Mouse (Mus musculus): ENCODE data around the gene Ift27.

Ift27 gene

GRCm38 (mm10) chr15:78173972-78174886, at the start of gene Ift27:
TSS of gene Ift27 (minus strand) at chr15:78174107.
- DNase-seq (ENCODE audit: low read depth, low spot score) = peak; percentile 99

GRCm38 (mm10) chr15:78215269-78215668, 41.4 kb upstream of the Ift27 start:
- no peak for DNase-seq (ENCODE audit: low read depth, low spot score)

DNA sequence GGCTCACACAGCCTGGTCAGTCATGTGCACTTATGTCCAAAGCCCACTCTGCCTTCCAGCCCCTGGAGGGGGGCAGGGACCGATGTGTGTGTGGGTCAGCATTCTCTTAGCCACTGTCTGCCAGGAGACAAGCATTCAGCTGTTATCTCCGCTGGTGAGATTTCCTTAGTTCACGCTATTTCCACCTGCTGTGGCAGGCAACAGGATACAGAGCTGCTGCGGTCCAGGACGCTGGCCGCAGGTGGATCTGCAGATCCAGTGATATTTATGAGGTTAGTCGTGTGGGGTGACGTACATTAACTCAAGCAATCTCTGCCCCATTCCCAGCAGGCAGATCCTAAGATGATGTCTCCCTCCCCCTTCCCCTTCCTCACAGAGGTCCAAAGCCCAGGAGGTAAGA, 37.5 kb upstream of the Ift27 start:
- no peak for DNase-seq (ENCODE audit: low read depth, low spot score)

- DNase-seq (ENCODE audit: low read depth, low spot score) = no peak
Measured at GRCm38 (mm10) chr15:78210203-78210602, 36.3 kb upstream of the Ift27 start.

GRCm38 (mm10) chr15:78206312-78206711, 32.4 kb upstream of the Ift27 start, which contains the start of gene Pvalb:
TSS of gene Pvalb (minus strand) at chr15:78206400.
- DNase-seq (ENCODE audit: low read depth, low spot score) = no peak

DNA sequence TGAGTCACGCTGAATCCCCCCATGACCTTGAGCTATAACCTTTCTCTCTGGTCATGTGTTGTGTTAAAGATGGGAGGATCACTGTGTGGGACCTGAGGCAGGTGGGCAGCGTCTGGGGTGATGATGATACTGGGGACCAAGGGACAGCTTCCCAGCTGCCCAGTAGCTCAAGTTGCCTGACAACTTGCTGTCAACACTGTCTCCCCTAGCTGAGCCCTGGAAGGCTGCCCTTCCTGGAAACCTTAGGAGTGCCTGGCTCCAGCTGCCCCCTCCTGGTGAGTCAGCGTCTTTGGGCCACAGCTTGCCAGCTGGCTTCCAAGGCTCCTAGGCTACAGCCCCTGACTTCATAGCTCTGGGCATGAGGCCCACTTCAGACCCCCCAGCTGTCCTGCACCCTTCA, 31.3 kb upstream of the Ift27 start:
- DNase-seq (ENCODE audit: low read depth, low spot score) = no peak

DNA sequence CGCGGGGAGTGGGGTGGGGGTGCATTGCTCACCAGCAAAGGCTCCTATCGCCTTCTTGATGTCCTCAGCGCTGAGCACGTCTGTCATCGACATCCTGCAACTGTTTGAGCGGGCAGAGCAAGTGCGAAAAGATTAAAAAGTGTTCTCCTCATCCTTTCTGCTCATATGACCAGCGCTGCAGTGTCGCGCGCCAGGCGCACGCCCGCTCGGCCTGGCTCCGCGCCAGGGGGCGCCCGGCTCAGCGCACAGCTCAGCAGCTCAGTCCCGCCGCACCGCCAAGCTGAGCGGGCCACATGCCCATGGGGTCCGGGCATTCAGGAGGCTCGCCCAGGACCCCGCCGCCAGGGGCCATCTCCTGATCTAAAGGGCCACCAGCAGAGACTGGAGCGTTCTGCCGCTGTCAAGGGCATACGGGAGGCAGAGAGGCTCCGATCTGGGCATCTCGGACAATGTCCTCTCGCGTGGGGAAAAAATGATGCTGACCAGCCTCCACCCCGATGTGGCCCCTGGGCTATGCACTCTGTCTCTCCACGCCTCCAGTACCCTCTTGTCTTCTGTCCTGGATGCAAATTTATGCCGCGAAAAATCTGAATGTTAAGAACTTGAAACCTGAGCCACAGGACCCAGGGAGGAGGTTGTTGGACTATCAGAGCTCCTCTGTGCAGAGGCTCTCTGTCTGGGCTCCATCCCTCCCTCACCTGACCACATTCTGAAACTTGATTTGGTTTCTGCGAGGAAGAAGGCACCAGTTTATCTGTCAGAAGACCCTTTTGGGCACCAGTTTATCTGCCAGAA, 30.3 kb upstream of the Ift27 start:
- peak; percentile 35 for DNase-seq (ENCODE audit: low read depth, low spot score)

GRCm38 (mm10) chr15:78195096-78195880, 21.4 kb upstream of the Ift27 start:
- DNase-seq (ENCODE audit: low read depth, low spot score) = no peak

- no peak for DNase-seq (ENCODE audit: low read depth, low spot score)
Measured at GRCm38 (mm10) chr15:78194320-78194719, 20.4 kb upstream of the Ift27 start.

DNA sequence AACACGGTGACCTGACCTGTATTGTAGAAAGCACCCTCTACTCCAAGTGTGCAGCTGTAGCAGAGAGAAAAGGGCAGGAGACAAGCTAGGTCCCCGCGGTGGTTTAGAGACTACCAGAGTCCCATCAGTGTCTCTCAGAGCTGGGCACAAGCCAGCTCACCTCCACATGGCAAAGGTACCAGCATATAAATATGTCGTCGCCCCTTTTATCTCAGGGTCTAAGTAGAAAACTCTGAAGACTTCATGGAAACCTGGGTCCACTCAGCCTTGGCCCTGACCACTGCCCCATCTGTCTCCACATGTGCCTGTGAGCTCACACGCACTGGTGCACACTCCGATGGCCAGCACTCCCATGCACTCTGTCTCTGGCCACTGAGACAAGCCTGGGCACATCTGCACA, 15.7 kb upstream of the Ift27 start:
- DNase-seq (ENCODE audit: low read depth, low spot score) = no peak

DNA sequence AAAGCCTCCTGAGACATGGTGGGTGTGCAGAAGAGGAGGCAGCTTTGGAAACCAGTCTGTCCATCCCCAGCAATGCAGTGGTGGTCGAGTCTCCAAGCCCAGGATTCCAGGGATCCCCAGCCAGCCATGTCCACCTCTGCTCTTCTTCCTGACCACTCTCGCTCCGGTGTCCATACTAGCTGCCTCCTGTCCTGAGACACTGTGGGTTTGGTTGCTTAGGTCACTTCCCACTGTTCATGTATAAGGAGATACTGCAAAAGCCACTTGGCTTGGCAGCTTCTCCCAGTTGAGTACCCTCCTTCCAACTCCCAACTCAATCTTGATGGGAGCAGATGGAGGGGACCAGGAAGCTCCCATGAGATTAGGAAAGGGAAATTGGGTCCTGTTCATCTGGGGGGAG, 14.6 kb upstream of the Ift27 start:
- no peak for DNase-seq (ENCODE audit: low read depth, low spot score)

DNA sequence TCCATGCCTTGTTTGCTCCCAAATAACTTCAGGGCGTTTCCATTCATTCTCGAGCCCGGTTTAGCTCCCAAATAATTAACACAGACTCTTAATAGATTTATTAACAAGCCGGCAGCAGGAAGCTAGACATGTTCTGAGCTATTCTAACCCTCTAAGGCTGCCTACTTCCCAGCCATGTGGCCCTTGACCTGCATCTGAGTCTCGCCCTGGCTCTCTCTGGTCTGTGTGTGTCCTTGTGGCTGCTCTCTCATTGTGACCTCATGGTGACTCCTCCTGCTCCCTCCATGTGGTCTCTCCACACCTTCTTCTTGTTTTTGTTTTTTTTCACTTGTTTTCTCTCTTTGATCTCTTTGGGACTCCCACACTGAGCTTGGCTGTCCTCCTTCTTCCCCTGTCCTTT, 13.0 kb upstream of the Ift27 start:
- no peak for DNase-seq (ENCODE audit: low read depth, low spot score)

- no peak for DNase-seq (ENCODE audit: low read depth, low spot score)
Measured at GRCm38 (mm10) chr15:78185609-78186008, 11.7 kb upstream of the Ift27 start.

DNA sequence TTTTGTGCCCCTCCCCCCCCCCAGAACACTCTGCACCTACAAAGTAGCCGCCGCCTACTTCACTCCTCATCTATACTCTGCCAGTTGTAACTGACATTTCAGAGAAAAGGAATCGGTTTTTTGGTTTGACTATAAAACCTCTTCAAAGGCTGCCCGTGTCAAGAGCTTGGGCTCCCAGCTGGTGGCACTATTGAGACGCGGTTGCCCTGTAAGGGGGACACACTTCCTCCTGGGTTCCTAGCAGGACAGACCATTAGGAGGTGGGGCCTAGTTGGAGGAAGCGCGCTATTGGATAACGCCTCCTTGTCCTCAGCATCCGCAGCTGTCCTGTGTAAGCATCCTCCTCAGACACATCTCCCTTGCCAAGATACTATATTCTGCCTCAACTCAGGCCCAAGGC, 10.9 kb upstream of the Ift27 start:
- DNase-seq (ENCODE audit: low read depth, low spot score) = peak; percentile 56

- DNase-seq (ENCODE audit: low read depth, low spot score) = no peak
Measured at GRCm38 (mm10) chr15:78181701-78182405, 7.9 kb upstream of the Ift27 start.

DNA sequence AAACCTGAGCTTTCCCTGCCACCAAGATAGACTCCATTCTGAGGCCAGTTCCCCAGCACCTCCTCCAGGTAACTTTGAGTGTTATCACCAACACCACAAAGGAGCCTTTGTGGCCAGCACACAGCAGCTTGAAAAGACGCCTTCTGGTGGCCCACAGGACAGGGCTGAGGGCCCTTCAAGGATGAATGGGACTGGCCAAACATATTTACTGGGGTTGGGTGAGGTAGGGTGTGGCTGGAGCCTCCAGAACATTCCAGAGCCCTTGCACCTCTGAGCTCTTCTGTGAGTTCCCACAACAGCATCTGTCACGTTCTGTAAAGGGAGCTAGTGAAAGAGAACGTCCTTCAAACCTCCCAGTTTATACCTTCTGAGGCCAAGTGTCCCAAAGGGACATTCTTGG, 5.9 kb upstream of the Ift27 start:
- DNase-seq (ENCODE audit: low read depth, low spot score) = no peak

DNA sequence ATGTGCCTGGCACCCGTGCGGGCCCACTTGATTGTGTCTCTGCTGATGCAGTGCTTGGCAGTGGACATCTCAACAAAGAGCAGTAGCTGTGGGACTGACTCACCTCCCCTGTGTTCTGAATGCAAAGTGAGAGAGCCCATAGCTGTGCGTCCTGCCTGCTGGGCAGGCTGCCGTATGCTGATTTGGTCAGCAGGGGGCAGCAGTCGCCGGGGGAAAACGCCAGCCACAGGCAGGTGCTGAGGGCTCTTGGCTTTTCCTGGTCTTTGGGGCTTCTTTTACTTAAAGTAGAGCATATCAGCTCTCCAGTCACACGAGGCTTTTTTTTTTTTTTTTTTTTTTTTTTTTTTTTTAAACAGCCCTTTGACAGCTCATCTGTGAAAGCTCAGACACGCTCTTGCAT, 4.5 kb upstream of the Ift27 start:
- peak; percentile 62 for DNase-seq (ENCODE audit: low read depth, low spot score)

DNA sequence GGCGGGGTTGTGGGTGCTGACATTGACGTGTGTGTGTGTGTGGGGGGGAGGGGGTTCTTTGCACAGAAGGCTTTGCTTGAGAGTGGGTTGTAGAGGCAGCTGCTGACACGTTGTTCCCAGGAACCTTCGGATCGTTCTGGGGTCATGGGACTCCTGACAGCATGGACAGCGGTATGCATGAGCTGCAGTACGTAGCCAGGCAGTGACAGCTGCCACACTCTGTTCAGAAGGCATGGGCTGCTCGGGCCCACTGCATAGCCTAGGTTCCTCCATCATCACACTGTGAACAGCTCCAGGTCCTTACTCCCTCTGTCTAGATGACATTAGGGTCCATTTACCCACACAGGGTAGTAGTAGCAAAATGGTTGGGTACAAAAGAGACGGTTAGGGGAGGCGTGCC, 3.4 kb upstream of the Ift27 start:
- DNase-seq (ENCODE audit: low read depth, low spot score) = no peak

- DNase-seq (ENCODE audit: low read depth, low spot score) = no peak
Measured at GRCm38 (mm10) chr15:78174887-78175245, 959 bp upstream of the Ift27 start.

GRCm38 (mm10) chr15:78172899-78173817, 749 bp downstream of the Ift27 start:
- DNase-seq (ENCODE audit: low read depth, low spot score) = no peak

Data from embryo, embryonic 11.5 days (tissue).